Mouse (Mus musculus): Measurements from ENCODE around the gene Dpf2. TPM values are rescaled to one million over a fixed set of nuclear protein-coding genes. Genes with fewer than 3 reads are reported as not detected.

Dpf2 gene
- total RNA-seq (2015; ENCODE audit: low replicate concordance) (19.4 and 34.3 TPM in 2 replicates), total RNA-seq (2017; ENCODE audit: low replicate concordance) (58.8 and 71.4 TPM in 2 replicates)

DNA sequence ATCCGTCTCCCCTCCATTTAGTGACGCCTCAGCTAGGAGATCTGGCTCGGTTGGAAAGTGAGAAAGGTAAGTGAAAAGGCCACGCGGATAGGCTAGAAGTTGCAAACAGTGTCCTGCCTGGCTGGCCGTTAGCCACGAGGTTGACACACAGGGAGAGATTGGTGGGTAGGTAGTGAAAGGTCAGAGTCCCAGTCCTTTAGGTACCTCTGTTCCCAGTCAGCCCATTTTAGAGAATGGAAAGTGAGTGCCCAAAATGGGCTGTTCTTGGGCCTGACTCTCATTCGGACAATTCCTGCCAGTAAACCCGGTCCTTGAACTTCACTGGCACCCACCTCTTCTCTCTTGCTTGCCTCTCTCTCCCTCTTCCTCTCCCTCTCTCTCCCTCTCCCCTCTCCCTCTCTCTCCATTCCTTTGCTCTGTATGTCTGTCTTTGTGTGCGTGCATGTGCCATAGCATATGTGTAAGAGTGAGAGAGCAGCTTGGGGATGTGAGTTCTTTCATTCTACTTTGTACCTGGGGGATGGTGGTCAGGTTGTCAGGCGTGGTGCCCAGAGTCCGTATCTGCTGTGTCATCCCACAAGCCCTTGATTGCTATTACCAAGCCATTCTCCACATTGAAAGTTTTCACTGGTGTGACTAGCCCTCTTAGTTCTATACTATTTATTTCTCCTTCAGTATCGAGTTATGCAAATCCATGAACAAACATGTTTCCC lies at the start of gene Dpf2:
Gene Dpf2 (minus strand): TSS at position 4 of the 713 bp plus-strand sequence.
- peak; percentile 67 for ATAC-seq (replicated peaks; ENCODE audit: low FRiP score, poor library complexity, severe bottlenecking)

DNA sequence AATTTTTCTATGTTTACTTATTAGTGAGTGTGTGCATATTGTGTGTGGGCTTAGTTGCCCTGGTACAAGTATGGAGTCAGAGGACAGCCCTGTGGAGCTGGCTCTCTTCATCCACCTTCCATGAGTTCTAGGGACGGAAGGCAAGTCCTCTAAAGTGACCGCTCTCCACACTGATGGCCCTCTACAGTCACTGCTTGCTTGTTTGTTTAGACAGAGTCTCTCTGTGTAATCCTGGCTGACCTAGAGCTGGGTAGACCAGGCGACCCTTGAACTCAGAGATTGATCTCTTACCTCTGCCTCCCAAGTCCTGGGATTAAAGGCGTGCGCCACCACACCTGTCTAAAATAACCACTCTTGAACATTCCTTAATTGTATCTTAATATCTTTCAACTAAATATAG lies 44.6 kb upstream of the Dpf2 start:
- ATAC-seq (replicated peaks; ENCODE audit: low FRiP score, poor library complexity, severe bottlenecking), result no peak

DNA sequence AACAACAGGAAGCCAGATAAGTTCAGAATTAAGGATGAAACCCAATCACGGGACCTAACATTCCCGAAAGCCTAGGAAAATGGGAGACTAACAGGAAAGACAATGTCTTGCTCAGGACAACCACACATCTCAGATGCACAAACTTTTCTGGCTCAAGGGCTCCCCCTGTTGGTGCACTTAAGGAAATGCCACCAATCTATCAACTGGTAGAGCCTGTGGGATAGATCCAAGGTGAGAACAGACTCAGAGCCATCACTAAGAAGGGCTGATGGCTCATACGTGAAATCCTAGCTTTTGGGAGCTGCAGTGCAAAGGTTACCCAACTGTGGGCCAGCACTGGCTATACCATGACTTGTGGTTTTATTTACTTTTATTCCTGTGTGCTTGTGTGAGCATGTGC lies 43.9 kb upstream of the Dpf2 start:
- ATAC-seq (replicated peaks; ENCODE audit: low FRiP score, poor library complexity, severe bottlenecking), result peak; percentile 85

DNA sequence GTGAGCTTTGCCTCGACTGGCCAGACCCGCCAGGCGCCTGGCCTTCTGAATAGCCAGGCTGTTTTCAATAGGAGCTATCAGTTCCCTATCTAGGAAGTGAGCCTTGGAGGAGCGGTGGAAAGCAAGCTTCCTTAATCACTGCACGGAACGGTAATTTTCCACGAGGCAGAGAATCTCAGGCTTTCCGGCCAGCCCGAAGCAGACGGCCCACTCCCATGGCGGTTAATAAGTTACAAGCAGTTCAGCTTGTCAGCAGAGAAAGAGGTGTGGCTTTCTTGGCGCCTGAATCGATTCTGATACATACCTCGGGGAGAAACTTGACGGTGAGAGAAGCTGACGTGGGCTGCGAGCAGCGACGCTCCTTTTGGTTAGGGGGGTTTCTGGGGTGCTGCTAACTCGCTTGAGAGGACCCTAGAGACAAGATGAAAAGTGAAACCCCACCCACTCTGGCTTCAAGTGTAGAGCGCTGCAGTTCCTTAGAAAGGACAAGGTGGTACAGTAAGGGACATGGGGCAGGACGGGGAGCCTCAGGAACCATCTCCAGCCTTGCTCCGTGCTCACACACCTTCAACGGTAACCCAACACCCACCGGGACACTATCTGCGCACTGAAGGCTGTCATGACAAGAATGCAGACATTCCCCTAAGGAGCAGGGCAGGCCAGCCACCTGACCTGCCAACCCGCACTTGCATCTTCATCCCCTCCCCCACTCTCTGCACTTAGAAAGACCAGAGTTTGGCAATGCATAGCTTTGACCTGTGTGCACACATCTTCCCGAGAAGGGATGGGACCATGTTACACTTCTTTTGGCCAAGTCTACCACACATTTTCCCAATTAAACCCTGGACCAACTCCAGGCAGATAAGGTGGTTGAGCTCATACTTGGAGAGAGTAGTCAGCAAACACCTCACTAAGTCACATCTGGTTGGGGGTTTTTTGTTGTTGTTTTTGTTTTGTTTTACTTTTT lies 43.2 kb upstream of the Dpf2 start:
- no peak for ATAC-seq (replicated peaks; ENCODE audit: low FRiP score, poor library complexity, severe bottlenecking)

DNA sequence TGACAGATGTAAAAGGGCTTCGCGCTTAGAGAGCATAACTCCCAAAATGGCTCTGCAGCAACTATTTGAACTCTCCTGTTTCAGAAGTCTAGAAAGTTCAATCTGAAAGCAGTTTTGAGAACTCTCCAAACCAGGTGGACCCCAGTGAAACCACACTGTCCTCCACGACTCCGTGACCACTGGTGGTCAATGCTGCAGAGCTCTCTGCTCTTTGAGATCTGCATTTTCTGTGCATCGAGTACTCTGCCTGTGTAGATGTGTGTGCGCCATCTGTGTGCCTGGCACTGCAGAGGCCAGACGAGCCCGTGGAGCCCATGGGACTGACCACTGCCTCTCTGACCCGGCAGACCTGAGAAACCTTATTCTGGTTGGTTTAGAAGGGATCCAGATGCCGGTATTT lies 42.1 kb upstream of the Dpf2 start:
- ATAC-seq (replicated peaks; ENCODE audit: low FRiP score, poor library complexity, severe bottlenecking), result no peak

DNA sequence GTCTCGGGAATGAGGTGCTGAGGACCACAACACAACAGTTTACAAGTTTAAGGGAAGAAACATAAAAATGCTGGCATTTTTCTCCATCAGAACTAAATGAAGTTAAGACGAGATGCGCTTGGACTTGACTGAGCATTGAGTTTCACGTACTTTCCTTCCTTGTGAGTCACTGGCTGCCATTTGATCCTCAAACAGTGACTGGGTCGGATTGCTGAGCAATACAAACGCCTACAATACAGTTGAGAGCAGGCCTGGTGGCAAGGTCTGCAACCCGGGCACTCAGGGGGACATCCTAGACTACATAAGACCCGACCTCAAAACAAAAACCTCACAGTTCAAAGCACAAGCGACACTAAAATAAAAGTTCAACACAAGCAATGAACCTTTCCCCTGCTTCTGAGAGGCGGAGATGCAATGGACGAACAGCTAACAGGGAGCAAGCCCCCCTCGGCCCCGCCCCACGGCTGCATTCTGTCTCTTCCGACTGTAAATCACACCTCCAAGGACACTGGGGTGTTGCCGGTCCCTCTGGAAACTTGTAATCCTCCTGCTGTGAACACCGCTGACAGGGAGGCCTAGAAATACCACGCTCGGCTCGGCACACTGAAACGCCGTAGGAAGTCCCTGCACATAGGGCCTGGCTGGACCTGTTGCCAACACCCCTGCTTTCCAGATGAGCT lies 41.4 kb upstream of the Dpf2 start:
- ATAC-seq (replicated peaks; ENCODE audit: low FRiP score, poor library complexity, severe bottlenecking), result no peak

DNA sequence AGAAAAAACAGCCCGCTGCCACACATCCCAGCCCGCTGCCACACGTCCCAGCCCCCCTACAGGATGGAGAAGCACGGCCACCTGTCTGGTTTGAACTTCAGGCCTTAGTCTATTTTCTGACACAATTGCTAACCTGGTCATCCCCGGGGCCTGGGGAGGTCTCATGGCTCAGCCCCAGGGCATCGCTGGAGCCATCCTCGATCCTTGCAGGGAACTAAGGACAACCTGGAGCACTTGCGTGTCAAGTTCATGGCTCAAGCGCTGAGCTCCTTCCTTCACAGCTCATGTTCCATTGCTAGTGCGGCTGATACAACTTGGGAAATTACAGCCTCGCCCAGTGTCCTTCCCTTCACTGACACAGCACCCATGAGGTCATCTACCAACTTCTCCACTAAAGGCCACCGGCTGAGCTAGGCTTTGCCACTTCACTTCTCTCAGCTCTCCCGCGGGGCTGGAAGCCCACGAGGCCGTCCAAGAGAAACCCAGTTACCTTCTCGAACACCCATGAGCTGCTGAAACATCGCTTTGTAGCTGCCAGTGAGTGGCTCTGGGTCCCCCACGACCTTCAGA lies 40.5 kb upstream of the Dpf2 start:
- ATAC-seq (replicated peaks; ENCODE audit: low FRiP score, poor library complexity, severe bottlenecking), result no peak

DNA sequence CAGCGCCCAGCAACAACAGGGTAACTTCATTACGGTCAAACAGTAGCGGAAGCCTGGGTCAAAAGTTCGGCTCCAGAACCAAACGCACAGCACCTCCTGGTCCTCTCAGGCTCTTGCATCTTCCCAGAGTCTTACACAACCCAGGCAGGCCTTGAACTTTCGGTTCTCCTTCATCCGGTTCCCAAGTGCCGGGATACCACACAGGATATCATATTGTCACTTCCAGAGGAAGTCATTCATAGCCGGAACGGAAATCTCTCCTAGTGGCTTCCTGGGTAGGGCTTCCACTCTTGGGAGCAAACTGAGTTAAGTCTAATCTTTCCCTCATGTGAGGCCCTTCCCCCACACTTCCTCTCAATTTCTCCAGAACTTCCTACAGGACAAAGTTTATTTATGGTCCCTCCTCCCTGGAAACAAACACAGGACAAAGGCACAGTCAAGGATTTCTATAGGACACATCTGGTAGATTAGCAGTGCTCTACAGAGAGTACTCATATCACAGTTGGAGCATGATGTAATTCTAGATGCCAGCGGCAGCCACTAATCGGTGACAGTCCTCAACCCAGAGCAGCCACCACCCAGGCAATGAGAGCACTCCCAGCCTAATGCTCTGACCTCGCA lies 39.4 kb upstream of the Dpf2 start:
- no peak for ATAC-seq (replicated peaks; ENCODE audit: low FRiP score, poor library complexity, severe bottlenecking)

DNA sequence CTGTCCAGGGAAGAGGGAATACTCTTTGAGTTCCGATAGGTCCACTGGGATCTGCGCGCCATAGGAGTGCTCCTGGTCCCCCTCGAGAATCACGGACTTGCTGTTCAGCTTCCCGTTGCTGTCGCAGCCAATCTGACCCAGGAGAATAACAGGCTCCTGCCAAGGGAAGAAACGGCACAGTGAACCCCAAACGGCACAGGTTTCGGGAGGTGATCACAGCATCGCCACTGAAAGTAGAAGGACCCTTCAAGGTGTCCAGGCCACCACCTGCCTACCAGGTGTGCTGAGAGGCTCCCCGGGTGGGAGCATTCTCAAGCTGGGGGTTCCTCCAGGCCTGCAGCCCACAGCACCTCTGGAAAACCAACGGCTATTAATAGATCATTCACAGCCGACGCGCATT lies 38.8 kb upstream of the Dpf2 start:
- no peak for ATAC-seq (replicated peaks; ENCODE audit: low FRiP score, poor library complexity, severe bottlenecking)

DNA sequence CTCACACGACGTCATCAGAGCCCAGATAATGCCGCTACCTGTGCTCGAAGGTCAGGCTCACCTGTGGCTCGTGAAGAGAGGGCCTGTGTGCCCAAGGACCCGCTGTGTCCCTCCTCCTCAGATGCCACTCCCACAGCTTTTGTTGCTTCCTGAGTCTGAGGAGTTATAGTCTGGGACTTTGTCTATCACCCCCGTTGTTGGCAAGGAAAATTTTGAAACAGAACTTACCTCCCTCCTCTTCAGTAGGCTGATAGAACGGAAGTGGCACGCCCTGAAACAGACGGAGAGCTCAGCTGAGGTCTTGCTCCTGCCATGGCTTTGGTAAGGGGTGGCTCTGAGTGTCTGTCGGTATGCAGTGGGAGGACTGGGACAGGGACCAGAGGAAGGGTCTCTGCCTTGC lies 37.4 kb upstream of the Dpf2 start:
- no peak for ATAC-seq (replicated peaks; ENCODE audit: low FRiP score, poor library complexity, severe bottlenecking)

DNA sequence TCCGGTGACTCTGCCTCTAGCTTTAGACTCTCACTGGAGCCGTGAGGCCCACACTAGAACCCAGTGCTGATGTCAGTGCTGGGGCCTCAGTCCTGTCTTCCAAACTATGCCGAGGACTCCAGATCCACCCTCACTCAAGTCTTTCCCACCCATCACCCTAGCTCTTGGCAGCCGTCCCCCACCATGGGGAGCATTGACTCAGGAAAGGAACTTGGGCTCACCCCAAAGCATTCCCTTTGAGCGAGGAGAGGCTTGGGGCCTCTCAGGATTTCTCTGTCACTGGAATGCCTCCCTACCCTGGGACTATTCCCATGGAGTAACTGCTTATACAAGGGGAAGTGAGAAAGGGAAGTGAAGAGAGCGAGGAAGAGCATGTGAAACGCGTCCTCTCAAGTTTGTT lies 33.1 kb upstream of the Dpf2 start:
- ATAC-seq (replicated peaks; ENCODE audit: low FRiP score, poor library complexity, severe bottlenecking), result no peak

DNA sequence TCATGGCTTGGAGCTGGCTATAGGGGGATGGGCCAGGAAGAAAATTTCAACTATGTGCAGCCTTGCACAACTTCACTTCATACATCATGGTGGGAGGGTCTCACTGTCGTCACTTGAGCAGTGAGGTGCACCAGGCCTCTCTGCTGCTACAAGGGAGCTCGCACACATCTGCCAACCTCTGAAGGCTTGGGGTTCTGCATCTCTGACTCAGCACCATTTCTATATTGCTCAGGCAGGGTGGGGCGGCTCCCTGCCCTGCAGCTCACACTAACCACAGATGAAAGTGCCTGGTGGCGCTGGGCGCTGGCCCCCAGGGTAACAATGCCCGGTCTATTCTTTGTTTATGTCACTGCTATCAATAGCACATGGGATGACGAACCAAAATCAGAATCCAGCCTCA lies 32.2 kb upstream of the Dpf2 start:
- ATAC-seq (replicated peaks; ENCODE audit: low FRiP score, poor library complexity, severe bottlenecking), result no peak

DNA sequence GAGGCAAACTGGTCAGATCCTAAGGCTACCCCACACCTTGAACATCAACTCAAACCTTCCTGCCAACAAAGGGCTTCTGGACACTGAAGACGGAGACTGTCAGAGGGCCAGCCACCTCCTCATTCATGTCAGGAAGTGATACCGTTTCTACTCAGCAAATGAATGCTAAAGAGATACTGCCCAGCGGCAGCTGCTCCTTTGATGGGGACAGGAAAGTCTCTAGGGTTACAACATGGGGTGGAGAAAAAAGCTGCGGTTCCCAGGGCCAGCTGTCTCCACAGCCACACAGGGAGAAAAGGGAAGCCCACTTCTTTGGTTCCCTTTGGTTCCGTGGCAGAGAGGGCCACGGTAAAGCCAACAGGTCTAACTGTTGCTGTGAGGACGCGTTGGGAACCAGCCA lies 31.3 kb upstream of the Dpf2 start:
- ATAC-seq (replicated peaks; ENCODE audit: low FRiP score, poor library complexity, severe bottlenecking), result no peak

DNA sequence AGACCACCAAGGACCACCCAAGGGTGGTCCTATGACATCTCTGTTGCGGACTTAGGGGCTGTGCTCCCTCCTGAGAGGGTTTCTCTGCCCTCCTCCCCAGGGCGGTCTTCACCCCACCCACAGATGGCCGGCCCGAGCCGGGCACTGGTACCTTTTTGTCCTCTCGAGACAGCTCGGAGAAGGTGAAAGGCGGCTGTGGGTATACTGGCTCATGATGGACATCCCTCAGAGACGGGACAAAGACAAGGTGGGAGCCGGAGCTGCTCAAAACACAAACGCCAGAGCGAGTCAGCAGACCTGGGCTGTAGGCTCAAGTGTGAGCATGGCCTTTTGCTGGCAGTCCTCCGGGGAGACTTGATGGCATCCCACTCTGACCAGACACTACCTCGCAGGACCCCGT lies 30.6 kb upstream of the Dpf2 start:
- no peak for ATAC-seq (replicated peaks; ENCODE audit: low FRiP score, poor library complexity, severe bottlenecking)

DNA sequence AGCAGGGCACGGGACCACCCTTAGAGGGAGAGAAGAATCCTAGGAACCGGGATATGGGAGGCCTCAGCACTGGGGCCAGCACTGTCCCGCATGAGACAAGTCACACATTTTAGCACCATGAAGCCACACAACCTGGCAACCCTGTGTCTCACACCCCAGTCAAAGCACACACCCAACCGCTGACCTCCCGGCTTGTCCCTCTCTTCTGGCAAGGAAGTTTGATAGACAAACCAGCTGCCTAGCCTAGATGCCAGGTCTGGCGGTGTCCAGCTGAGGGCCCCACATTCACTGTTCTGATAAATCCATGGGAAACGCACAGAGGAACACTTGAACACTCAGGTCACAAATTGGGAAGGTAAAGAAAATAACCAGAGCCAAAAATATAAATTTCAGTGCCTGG lies 29.8 kb upstream of the Dpf2 start:
- ATAC-seq (replicated peaks; ENCODE audit: low FRiP score, poor library complexity, severe bottlenecking), result no peak

DNA sequence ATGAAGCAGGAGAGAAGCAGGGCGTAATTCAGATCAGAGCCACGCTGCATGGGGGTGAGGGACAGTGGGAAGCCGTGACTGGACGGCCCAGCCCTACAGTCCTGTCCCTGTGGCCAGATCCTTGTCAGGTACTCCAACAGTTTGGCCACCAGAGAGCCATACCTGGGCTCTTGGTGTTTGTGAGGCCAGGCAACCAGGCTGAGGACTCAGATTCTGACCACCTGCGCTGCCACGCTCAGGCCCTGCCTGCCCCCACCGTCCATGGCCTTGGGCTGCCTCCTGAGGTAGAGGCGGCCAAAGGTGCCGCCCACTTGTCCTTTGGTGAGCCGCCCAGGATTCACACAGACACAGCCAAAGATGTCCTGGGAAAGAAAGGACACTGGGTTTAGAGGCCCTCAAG lies 27.8 kb upstream of the Dpf2 start:
- ATAC-seq (replicated peaks; ENCODE audit: low FRiP score, poor library complexity, severe bottlenecking), result no peak

DNA sequence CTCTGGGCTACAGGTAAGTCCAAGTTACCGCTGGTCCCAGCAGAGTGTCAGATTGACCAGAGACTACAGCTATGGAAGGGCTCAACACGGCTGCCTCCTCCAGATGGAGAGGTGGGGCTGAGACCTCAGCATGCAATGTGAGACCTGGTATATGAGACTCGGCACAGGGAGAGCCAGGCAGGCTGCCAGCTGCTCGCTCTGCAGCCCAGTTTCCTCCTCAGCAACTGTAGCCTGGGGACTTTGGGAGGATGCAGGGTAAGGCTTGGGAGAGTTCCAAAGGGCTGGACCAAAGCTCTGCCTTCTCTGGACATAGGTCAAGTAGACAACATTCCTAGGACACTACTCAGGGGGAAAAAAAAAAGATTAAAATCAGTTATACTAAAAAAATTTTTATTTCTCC lies 27.4 kb upstream of the Dpf2 start:
- no peak for ATAC-seq (replicated peaks; ENCODE audit: low FRiP score, poor library complexity, severe bottlenecking)

DNA sequence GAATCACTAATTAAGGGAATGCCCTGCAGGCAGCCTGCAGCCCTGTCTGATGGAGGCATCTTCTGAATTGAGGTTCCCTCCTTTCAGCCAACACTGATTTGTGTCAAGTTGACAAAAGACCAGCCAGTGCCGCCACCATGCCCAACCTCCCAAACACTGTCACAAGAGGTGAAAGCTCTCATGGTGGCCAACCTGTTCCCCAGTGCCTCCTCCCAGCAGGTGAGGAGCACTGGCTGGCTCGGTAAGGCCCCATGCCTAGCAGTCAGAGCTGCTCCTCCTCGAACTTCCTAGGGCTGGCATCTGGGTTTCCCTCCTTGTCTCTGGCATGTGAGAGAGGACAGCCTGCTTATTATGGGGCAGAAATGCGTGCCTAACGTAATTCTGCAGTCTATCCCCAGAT lies 26.9 kb upstream of the Dpf2 start:
- no peak for ATAC-seq (replicated peaks; ENCODE audit: low FRiP score, poor library complexity, severe bottlenecking)

DNA sequence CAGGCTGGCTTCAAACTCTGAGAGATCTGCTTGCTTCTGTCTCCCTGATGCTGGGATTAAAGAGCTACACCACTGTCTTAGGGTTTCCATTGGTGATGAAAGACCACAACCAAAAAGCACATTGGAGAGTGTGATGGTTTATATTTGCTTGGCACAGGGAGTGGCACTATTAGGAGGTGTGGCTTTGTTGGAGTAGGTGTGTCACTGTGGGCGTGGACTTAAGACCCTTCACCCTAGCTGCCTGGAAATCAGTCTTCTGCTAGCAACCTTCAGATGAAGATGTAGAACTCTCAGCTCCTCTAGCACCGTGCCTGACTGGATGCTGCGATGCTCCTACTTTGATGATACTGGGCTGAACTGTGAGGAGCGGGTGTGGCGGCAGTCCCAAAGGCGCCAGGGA lies 25.7 kb upstream of the Dpf2 start:
- ATAC-seq (replicated peaks; ENCODE audit: low FRiP score, poor library complexity, severe bottlenecking), result no peak
